Comparison of ENCODE assay signal across 8 mouse cellular contexts in genomic region chr11:68531066-68531806, GRCm38 (mm10). TPM values are rescaled to one million over a fixed set of nuclear protein-coding genes. Genes with fewer than 3 reads are reported as not detected.
DNase-seq lines count a peak whose midpoint lies in the region; ATAC-seq and TF ChIP-seq lines count a peak whose summit lies in the region.

No protein-coding gene starts in this region.

- H3K27ac ChIP-seq in layer of hippocampus, adult 2 months: no peak overlapping the region

- peak; percentile 83 for ATAC-seq in cerebellum, adult (ENCODE audit: insufficient number of reproducible peaks, low FRiP score, low TSS enrichment)

- DNase-seq in adrenal gland, adult 2 months: peak; percentile 23
- no peak for DNase-seq in adrenal gland, adult 8-10 months
- peak; percentile 17 for DNase-seq in 3T3-L1 (ENCODE audit: low read depth, low spot score)
- peak; percentile 42 for DNase-seq in gastrocnemius, adult 18-20 months (ENCODE audit: low spot score)
- DNase-seq in layer of hippocampus, adult 2 months (ENCODE audit: low spot score in 2 of 2): peak; percentile 57 to 61
- DNase-seq in mesoderm, embryonic 11.5 days (ENCODE audit: low read depth, low spot score): peak; percentile 34
- no peak for DNase-seq in yolk sac, embryonic 10.5 days (ENCODE audit: low spot score)

- H3K4me3 ChIP-seq in layer of hippocampus, adult 2 months: no peak overlapping the region

- peak; percentile 76 for TF ChIP-seq CTCF in layer of hippocampus, adult 2 months (conservative IDR thresholded peaks at IDR 0.05)

RNA-seq across cellular contexts. Expression of gene Mfsd6l, which starts 24.8 kb away (rescaled TPM):
- under 1 TPM; 0.14 TPM for total RNA-seq in adrenal gland, adult 2 months (2021)
- polyA plus RNA-seq in adrenal gland, adult 2 months (2012; rRNA removed): 0.17 and 0.32 TPM in 2 replicates
- total RNA-seq in adrenal gland, adult 8-10 months (2022): under 1 TPM in 2 of 4 experiments, not detected in 2; 0.13 to 0.55 TPM
- total RNA-seq in gastrocnemius, adult 18-20 months (2021): not detected
- under 1 TPM in 1 of 2 experiments, not detected in 1; 0.23 TPM for total RNA-seq in layer of hippocampus, adult 2 months (2021)

RNA-seq across cellular contexts. Expression of gene Pik3r6, which starts 28.4 kb away (rescaled TPM):
- total RNA-seq in adrenal gland, adult 2 months (2021): 1 to 10 TPM; 1.6 to 2.6 TPM
- 3.9 and 5.3 TPM in 2 replicates for polyA plus RNA-seq in adrenal gland, adult 2 months (2012; rRNA removed)
- 1 to 10 TPM; 2.4 to 4.8 (median 3.5) TPM for total RNA-seq in adrenal gland, adult 8-10 months (2022)
- total RNA-seq in gastrocnemius, adult 18-20 months (2021): 1 to 10 TPM in 1 of 2 experiments, under 1 TPM in 1; 0.82 to 1.2 TPM
- total RNA-seq in layer of hippocampus, adult 2 months (2021): 1 to 10 TPM; 1.7 to 1.9 TPM

RNA-seq across cellular contexts. Expression of gene Ccdc42, which starts 55.6 kb away (rescaled TPM):
- total RNA-seq in adrenal gland, adult 2 months (2021): not detected
- polyA plus RNA-seq in adrenal gland, adult 2 months (2012; rRNA removed): not detected in 2 replicates
- total RNA-seq in adrenal gland, adult 8-10 months (2022): not detected
- not detected for total RNA-seq in gastrocnemius, adult 18-20 months (2021)
- total RNA-seq in layer of hippocampus, adult 2 months (2021): 1 to 10 TPM; 2.5 to 2.9 TPM

Comparison
In these comparisons a context has a peak if more than half of its experiments do, and no peak if none do; other contexts are left out.
1. DNase-seq: peak in adrenal gland, adult 2 months (single experiment), 3T3-L1 (single experiment), gastrocnemius, adult 18-20 months (single experiment), layer of hippocampus, adult 2 months (2 of 2) and mesoderm, embryonic 11.5 days (single experiment); none in adrenal gland, adult 8-10 months (single experiment) and yolk sac, embryonic 10.5 days (single experiment).